Mouse (Mus musculus): Measurements from ENCODE around the gene Tmem19. TPM values are rescaled to one million over a fixed set of nuclear protein-coding genes. Genes with fewer than 3 reads are reported as not detected.

Gene Tmem19
- polyA plus RNA-seq, 1 experiment from 2014 or later, result 38.9 TPM

DNA sequence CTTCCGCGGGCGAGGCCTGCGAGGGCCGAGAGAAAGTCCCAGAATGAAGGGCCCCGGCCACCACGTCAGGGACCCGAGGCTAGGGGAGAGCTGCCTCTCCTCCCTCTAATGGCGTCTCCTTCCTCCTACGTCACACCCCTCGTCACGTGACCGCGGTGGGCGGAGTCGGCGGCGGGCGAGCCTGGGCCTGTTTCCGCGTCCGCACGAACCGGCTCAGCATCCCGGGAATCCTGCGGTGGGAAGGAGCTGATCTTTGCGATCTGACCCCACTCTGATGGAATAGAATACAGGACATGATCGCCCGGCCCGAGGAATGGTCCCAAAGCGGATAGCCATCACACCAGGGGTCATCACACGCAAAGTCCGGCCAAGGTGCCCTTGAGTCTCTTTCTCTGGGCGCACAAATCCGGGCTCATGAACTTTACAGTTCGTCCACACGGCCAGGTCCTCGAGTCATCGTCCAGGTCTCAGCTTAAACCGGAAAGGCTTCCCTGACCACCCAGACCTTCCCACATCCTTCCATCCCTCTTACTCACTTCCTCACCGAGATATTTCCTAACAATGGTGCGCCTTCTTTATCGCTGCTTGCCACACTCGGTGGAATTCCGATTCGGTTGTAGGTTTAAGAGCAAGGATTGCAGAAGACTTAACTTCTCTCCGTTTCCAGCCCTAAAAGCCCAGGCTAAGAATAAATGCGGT lies 46.7 kb downstream of the Tmem19 start, which contains the start of gene Rab21:
Gene Rab21, minus strand, starts transcription at position 122 of the 699 bp plus-strand sequence.
- H3K9ac ChIP-seq, result peak within 1 kb of the TSS; percentile 93
- H3K4me3 ChIP-seq, result peak within 1 kb of the TSS; percentile 95
- H3K9me3 ChIP-seq, result no peaks in the 10 kb centered on the region
- H3K4me1 ChIP-seq (replicated peaks), result peaks cover 40% of the 10 kb centered on the region
- peak within 1 kb of the TSS; percentile 97 for H3K27ac ChIP-seq
- H3K36me3 ChIP-seq, result no peaks in the 10 kb centered on the region
- peak within 1 kb of the TSS; percentile 69 for H3K4me2 ChIP-seq
- H3K27me3 ChIP-seq, result no peaks in the 10 kb centered on the region
- under 1% methylated on average over 31 of the region's 48 CpGs for WGBS
- ATAC-seq (ENCODE audit: low FRiP score), result peak; percentile 93

- peak overlapping the region; percentile 95 for H3K4me3 ChIP-seq
- peaks cover 42% of the 10 kb centered on the region for H3K4me1 ChIP-seq (replicated peaks)
- no peaks in the 10 kb centered on the region for H3K27me3 ChIP-seq
- ATAC-seq (ENCODE audit: low FRiP score), result peak; percentile 70
- no peaks in the 10 kb centered on the region for H3K9me3 ChIP-seq
- WGBS, result 2% methylated on average over 58 of the region's 73 CpGs
- H3K36me3 ChIP-seq, result no peaks in the 10 kb centered on the region
- peak overlapping the region; percentile 69 for H3K4me2 ChIP-seq
- peak overlapping the region; percentile 93 for H3K9ac ChIP-seq
- peak overlapping the region; percentile 97 for H3K27ac ChIP-seq
Observed at GRCm38 (mm10) chr10:115314582-115315452, 47.5 kb downstream of the Tmem19 start.

DNA sequence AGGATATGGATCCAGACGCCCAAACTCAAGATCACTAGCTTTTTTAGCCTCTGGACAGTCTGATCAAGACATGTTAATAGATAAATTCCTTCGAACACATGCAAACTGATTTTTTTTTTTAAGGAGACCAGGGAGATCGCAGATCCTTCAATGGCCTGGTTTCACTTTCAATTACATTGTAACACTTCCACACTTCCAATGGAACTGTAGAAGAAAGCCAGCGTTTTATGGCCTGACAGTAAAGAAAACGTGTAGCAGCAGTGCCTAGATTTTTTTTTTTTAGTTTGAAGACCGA lies 48.1 kb downstream of the Tmem19 start:
- Histone ChIP-seq H3K9ac (peak overlapping the region; percentile 93), H3K4me2 (peak overlapping the region; percentile 69), H3K36me3 (no peaks in the 10 kb centered on the region), H3K9me3 (no peaks in the 10 kb centered on the region), H3K4me1 (replicated peaks) (peaks cover 43% of the 10 kb centered on the region), H3K4me3 (peak overlapping the region; percentile 95), H3K27me3 (no peaks in the 10 kb centered on the region), H3K27ac (no peak overlapping the region)
- no peak for ATAC-seq (ENCODE audit: low FRiP score)
- WGBS, result 28% methylated on average over 6 of the region's 6 CpGs

GRCm38 (mm10) chr10:115313641-115314286 lies 48.5 kb downstream of the Tmem19 start:
- Histone ChIP-seq H3K4me2 (peak overlapping the region; percentile 69), H3K36me3 (no peaks in the 10 kb centered on the region), H3K27ac (no peak overlapping the region), H3K27me3 (no peaks in the 10 kb centered on the region), H3K4me1 (replicated peaks) (peaks cover 45% of the 10 kb centered on the region), H3K9ac (peak overlapping the region; percentile 93), H3K4me3 (peak overlapping the region; percentile 95), H3K9me3 (no peaks in the 10 kb centered on the region)
- 63% methylated on average over 14 of the region's 14 CpGs for WGBS
- ATAC-seq (ENCODE audit: low FRiP score), result no peak

- WGBS, result 67% methylated on average over 3 of the region's 3 CpGs
- Histone ChIP-seq H3K4me2 (peak overlapping the region; percentile 69), H3K9me3 (no peaks in the 10 kb centered on the region), H3K27me3 (no peaks in the 10 kb centered on the region), H3K36me3 (no peaks in the 10 kb centered on the region), H3K9ac (0 out of 2 replicates have a peak overlapping the region, but pooled peaks have one; percentile 93), H3K4me1 (replicated peaks) (peaks cover 45% of the 10 kb centered on the region), H3K27ac (no peak overlapping the region), H3K4me3 (0 out of 2 replicates have a peak overlapping the region, but pooled peaks have one; percentile 2)
- no peak for ATAC-seq (ENCODE audit: low FRiP score)
Observed at GRCm38 (mm10) chr10:115312732-115313131, 49.6 kb downstream of the Tmem19 start.

DNA sequence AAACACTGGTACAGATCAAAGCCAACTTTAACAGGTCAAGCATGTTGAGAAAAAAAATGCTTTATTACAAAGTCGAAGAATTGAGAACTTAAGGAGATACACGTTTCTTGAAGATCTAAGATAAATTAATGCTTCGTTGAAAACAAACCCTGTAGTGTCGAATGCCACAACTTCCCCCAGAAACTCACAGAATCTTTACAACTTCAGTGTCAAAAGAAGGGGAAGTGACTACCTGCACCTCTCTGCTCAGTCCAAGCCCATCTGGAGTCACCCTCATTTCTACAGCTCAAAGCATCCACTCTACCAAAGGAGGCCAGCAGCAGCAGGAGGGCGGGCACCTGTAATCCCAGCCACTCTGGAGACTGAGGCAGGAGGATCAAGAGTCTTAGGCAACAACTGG lies 50.1 kb downstream of the Tmem19 start:
- no peaks in the 10 kb centered on the region for H3K9me3 ChIP-seq
- ATAC-seq (ENCODE audit: low FRiP score), result no peak
- no peak overlapping the region for H3K27ac ChIP-seq
- peak overlapping the region; percentile 69; the same call in 1 of the 2 replicates for H3K4me2 ChIP-seq
- H3K4me1 ChIP-seq (replicated peaks), result peaks cover 45% of the 10 kb centered on the region
- H3K9ac ChIP-seq, result no peak overlapping the region
- no peaks in the 10 kb centered on the region for H3K27me3 ChIP-seq
- H3K36me3 ChIP-seq, result no peaks in the 10 kb centered on the region
- H3K4me3 ChIP-seq, result no peak overlapping the region
- 95% methylated on average over 5 of the region's 5 CpGs for WGBS

DNA sequence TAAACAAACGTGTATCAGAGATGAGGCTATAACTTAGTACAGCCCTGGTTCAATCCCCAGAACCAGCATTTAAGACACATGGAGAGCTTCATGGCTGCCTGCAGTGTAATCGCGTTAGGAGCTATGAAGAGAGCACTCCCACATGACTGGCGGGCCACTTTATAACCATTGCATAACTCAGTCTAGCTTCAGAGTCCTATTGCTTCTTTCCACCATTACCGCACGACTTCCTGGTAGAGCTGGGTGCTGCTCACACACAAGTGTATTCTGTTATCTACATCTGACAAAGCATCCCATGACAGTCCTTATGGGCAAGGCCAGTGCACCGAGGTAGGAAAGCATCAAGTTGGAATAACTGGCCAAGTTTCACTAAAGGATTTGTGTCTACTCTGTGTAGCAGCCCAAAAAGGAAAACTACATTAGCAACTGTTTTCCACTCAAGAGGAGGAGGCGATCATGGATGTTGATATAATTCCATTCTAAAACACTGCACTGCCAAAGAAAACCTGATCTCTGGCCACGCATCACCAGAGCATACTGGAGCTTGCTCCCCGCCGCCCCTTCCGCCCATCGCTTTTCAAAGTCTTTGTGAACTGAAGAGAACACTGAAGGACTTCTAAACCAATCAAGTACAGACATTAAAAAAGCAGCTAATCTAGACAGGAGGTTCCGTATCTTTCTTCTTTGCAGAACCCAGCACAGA lies 50.9 kb downstream of the Tmem19 start:
- Histone ChIP-seq H3K9ac (no peak overlapping the region), H3K4me3 (no peak overlapping the region), H3K4me2 (no peak overlapping the region), H3K27me3 (no peaks in the 10 kb centered on the region), H3K4me1 (replicated peaks) (peaks cover 43% of the 10 kb centered on the region), H3K9me3 (no peaks in the 10 kb centered on the region), H3K36me3 (no peaks in the 10 kb centered on the region), H3K27ac (no peak overlapping the region)
- no peak for ATAC-seq (ENCODE audit: low FRiP score)
- 88% methylated on average over 14 of the region's 14 CpGs for WGBS

DNA sequence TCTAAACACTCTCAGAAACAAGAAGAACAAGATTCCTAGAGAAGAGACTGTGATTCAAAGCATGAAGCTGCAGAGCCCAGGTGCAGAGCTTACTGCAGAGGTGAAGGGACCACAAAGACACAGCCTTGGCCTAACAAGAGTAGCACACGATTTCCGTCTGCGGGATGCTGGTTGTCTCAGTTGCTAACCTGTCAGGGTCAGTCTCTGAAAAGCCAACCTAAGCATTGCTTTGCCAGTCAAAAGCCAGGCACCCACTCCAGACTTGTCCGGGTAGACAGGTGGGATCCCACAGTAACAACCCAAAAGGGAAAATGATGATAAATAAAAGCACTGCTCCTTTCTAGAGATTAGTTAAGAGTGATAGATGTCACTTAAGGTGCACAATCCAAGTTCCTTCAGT lies 53.1 kb downstream of the Tmem19 start:
- Histone ChIP-seq H3K36me3 (peaks cover 1% of the 10 kb centered on the region), H3K9me3 (no peaks in the 10 kb centered on the region), H3K27ac (no peak overlapping the region), H3K27me3 (no peaks in the 10 kb centered on the region), H3K4me3 (no peak overlapping the region), H3K4me1 (replicated peaks) (peaks cover 39% of the 10 kb centered on the region), H3K4me2 (no peak overlapping the region), H3K9ac (no peak overlapping the region)
- ATAC-seq (ENCODE audit: low FRiP score), result no peak
- WGBS, result 95% methylated on average over 4 of the region's 4 CpGs

- Histone ChIP-seq H3K36me3 (peaks cover 8% of the 10 kb centered on the region), H3K9me3 (no peaks in the 10 kb centered on the region), H3K4me1 (replicated peaks) (peaks cover 21% of the 10 kb centered on the region), H3K27me3 (no peaks in the 10 kb centered on the region), H3K9ac (no peak overlapping the region), H3K4me2 (no peak overlapping the region), H3K27ac (no peak overlapping the region), H3K4me3 (no peak overlapping the region)
- WGBS, result 94% methylated on average over 7 of the region's 7 CpGs
- no peak for ATAC-seq (ENCODE audit: low FRiP score)
Observed at GRCm38 (mm10) chr10:115307331-115307875, 54.9 kb downstream of the Tmem19 start.

- no peak overlapping the region for H3K4me3 ChIP-seq
- no peak overlapping the region for H3K4me2 ChIP-seq
- no peak for ATAC-seq (ENCODE audit: low FRiP score)
- no peaks in the 10 kb centered on the region for H3K9me3 ChIP-seq
- H3K9ac ChIP-seq, result no peak overlapping the region
- H3K36me3 ChIP-seq, result peaks cover 68% of the 10 kb centered on the region
- 92% methylated on average over 4 of the region's 4 CpGs for WGBS
- H3K27me3 ChIP-seq, result no peaks in the 10 kb centered on the region
- H3K27ac ChIP-seq, result no peak overlapping the region
- H3K4me1 ChIP-seq (replicated peaks), result no peaks in the 10 kb centered on the region
Observed at GRCm38 (mm10) chr10:115298683-115299082, 63.6 kb downstream of the Tmem19 start.

DNA sequence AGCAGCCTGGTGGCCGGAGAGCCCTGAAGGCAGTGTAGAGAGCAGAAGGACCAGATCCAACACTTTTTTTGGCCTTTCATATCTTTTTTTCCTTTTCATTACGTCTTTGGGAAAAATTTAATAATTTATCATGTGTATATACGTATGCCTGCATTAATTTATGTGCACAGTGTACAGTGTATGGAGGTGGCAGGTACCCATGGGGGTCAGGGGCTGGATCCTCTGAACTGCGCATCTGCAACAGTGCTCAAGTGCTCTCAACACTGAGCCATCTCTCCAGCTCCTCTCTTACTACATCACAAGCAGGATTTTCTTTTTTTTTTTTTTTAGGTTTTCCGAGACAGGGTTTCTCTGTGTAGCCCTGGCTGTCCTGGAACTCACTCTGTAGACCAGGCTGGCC lies 64.7 kb downstream of the Tmem19 start:
- no peak overlapping the region for H3K4me3 ChIP-seq
- H3K9ac ChIP-seq, result no peak overlapping the region
- H3K27ac ChIP-seq, result no peak overlapping the region
- no peaks in the 10 kb centered on the region for H3K27me3 ChIP-seq
- no peaks in the 10 kb centered on the region for H3K9me3 ChIP-seq
- 97% methylated on average over 5 of the region's 5 CpGs for WGBS
- no peak for ATAC-seq (ENCODE audit: low FRiP score)
- H3K4me1 ChIP-seq (replicated peaks), result no peaks in the 10 kb centered on the region
- H3K36me3 ChIP-seq, result peaks cover 77% of the 10 kb centered on the region
- no peak overlapping the region for H3K4me2 ChIP-seq
